10 mouse cellular contexts compared by ENCODE assay signal in genomic region chr9:56074863-56075262, GRCm38 (mm10). TPM values are rescaled to one million over a fixed set of nuclear protein-coding genes. Genes with fewer than 3 reads are reported as not detected.
DNase-seq lines count a peak whose midpoint lies in the region; ATAC-seq and TF ChIP-seq lines count a peak whose summit lies in the region.
"Had no signal": no experiment of that assay in that cellular context is flagged by ENCODE, and none has a peak within 500 bp of the region (broad histone marks: within the 10 kb centered on the region; RNA-seq: fewer than 3 reads in every experiment).

No protein-coding gene starts in this region.

- peak overlapping the region; percentile 84 for H3K9ac ChIP-seq in ES-E14 (ENCODE audit: insufficient read depth, low read depth, low read length, poor library complexity, severe bottlenecking)
- H3K9ac ChIP-seq: midbrain, embryonic 12.5 days; stomach, embryonic 15.5 days had no signal

- peak overlapping the region; percentile 88 for H3K27ac ChIP-seq in layer of hippocampus, adult 2 months
- peak overlapping the region; percentile 94 for H3K27ac ChIP-seq in ES-E14 (ENCODE audit: insufficient read depth, low read depth, low read length, poor library complexity, severe bottlenecking)
- peak overlapping the region; percentile 80 for H3K27ac ChIP-seq in limb, embryonic 10.5 days
- H3K27ac ChIP-seq: midbrain, embryonic 12.5 days had no signal

- in situ Hi-C loops in ES-E14 (cut with MboI; ENCODE audit: low sequenced_read_pairs in 2 of 2, unreplicated experiment in 2 of 2), result no loop called here

- 72% methylated on average over 12 of the region's 12 CpGs for WGBS in limb, embryonic 10.5 days

- peak overlapping the region; percentile 36; the same call in 1 of the 2 replicates for H3K4me3 ChIP-seq in layer of hippocampus, adult 2 months
- H3K4me3 ChIP-seq in ES-E14 (ENCODE audit: insufficient read depth in 1 of 2, low read depth in 1 of 2, low read length in 2 of 2, poor library complexity in 1 of 2, severe bottlenecking in 1 of 2), result peak overlapping the region; percentile 31 to 81
- H3K4me3 ChIP-seq in limb, embryonic 10.5 days, result no peak overlapping the region
- H3K4me3 ChIP-seq: midbrain, embryonic 12.5 days; stomach, embryonic 15.5 days had no signal

- no peaks in the 10 kb centered on the region for H3K27me3 ChIP-seq in limb, embryonic 10.5 days (ENCODE audit: low read depth, poor library complexity, severe bottlenecking)
- H3K27me3 ChIP-seq: midbrain, embryonic 12.5 days; stomach, embryonic 15.5 days had no signal

- TF ChIP-seq CTCF in layer of hippocampus, adult 2 months (conservative IDR thresholded peaks at IDR 0.05), result no peak

- H3K36me3 ChIP-seq in ES-E14 (ENCODE audit: control insufficient read depth, insufficient read depth, low read length, poor library complexity, severe bottlenecking), result no peaks in the 10 kb centered on the region
- H3K36me3 ChIP-seq in limb, embryonic 10.5 days, result peaks cover 42% of the 10 kb centered on the region
- H3K36me3 ChIP-seq: stomach, embryonic 15.5 days had no signal

- DNase-seq in frontal cortex, postnatal 36 days (ENCODE audit: low spot score in 2 of 2), result no peak
- no peak for DNase-seq in layer of hippocampus, adult 2 months (ENCODE audit: low spot score in 2 of 2)
- no peak for DNase-seq in layer of hippocampus, postnatal 36 days
- DNase-seq in ES-E14 (ENCODE audit: low read depth, low spot score), result peak; percentile 59
- DNase-seq in limb, embryonic 10.5 days (ENCODE audit: low spot score), result no peak
- no peak for DNase-seq in yolk sac, embryonic 10.5 days (ENCODE audit: low spot score)

- no peaks in the 10 kb centered on the region for H3K9me3 ChIP-seq in ES-E14 (ENCODE audit: control insufficient read depth, insufficient read depth, low read depth, low read length)
- H3K9me3 ChIP-seq in limb, embryonic 10.5 days (replicated peaks), result no peaks in the 10 kb centered on the region
- H3K9me3 ChIP-seq: midbrain, embryonic 12.5 days; stomach, embryonic 15.5 days had no signal

- peaks cover 14 to 20% of the 10 kb centered on the region in 2 experiments for H3K4me1 ChIP-seq in ES-E14 (ENCODE audit: control insufficient read depth in 2 of 2, insufficient read depth in 2 of 2, low read length in 2 of 2, poor library complexity in 1 of 2)
- H3K4me1 ChIP-seq in limb, embryonic 10.5 days, result peaks cover 22% of the 10 kb centered on the region
- H3K4me1 ChIP-seq: midbrain, embryonic 12.5 days had no signal

- ATAC-seq in frontal cortex, adult (ENCODE audit: low TSS enrichment), result peak; percentile 23; the same call in 1 of the 2 replicates
- ATAC-seq in inflammation-experienced regulatory T-cells, adult 6 months, result no peak

TF ChIP-seq in ES-E14, 5 proteins besides CTCF, POLR2A, EP300 and RAD21:
- TF ChIP-seq CHD2 (IDR thresholded peaks at IDR 0.05; ENCODE audit: low read depth, low read length) (no peak), HCFC1 (IDR thresholded peaks at IDR 0.05; ENCODE audit: borderline replicate concordance, insufficient read depth, low read length) (no peak), ZC3H11A (IDR thresholded peaks at IDR 0.05; ENCODE audit: borderline replicate concordance, low read depth, low read length) (no peak)

RNA-seq across cellular contexts. Expression of gene Pstpip1, which starts 14.9 kb away (rescaled TPM):
- total RNA-seq in layer of hippocampus, adult 2 months (2021), result 1 to 10 TPM; 2.0 to 4.8 TPM
- total RNA-seq in layer of hippocampus, postnatal 36 days (2021), result 1 to 10 TPM; 2.7 to 3.7 TPM
- total RNA-seq in ES-E14 (2012; rRNA removed), result 10.4 and 10.5 TPM in 2 replicates
- polyA plus RNA-seq in limb, embryonic 10.5 days (2016; fragmentation: Nextera tagmentation; extraction: Ambion mirVana), result 0.64 and 0.90 TPM in 2 replicates
- polyA plus RNA-seq in inflammation-experienced regulatory T-cells, adult 6 months (2017; shearing (Covaris generic)), result 10 to 100 TPM; 38.5 to 48.0 (median 46.2) TPM

RNA-seq across cellular contexts. Expression of gene Rcn2, which starts 33.2 kb away (rescaled TPM):
- 10 to 100 TPM; 91.8 to 92.3 TPM for total RNA-seq in layer of hippocampus, adult 2 months (2021)
- total RNA-seq in layer of hippocampus, postnatal 36 days (2021), result 10 to 100 TPM; 90.4 to 99.0 TPM
- 57.4 and 77.1 TPM in 2 replicates for total RNA-seq in ES-E14 (2012; rRNA removed)
- polyA plus RNA-seq in limb, embryonic 10.5 days (2016; fragmentation: Nextera tagmentation; extraction: Ambion mirVana), result 243 and 274 TPM in 2 replicates
- polyA plus RNA-seq in inflammation-experienced regulatory T-cells, adult 6 months (2017; shearing (Covaris generic)), result 10 to 100 TPM in 2 of 3 experiments, 1 to 10 TPM in 1; 9.7 to 20.8 (median 19.7) TPM
